Mouse (Mus musculus) adrenal gland, postnatal 25 days (tissue): ENCODE data around the gene Selenom. TPM values are rescaled to one million over a fixed set of nuclear protein-coding genes. Genes with fewer than 3 reads are reported as not detected.

ENCODE experiments used
- DNase-seq: peaks from one replicate; pipeline ENCODE4 v3.0.0; 2021; ENCODE audit warnings: mixed read lengths
- long read RNA-seq: library from polyadenylated mRNA; stranded (forward); transcript quantifications from one replicate; pipeline ENCODE4 v2.0.0, GENCODE M21; 2021
- total RNA-seq: library from RNA; stranded (reverse); gene quantifications from 2 replicates; pipeline ENCODE4 v1.2.3, GENCODE M21; 2021

Selenom gene
- 16.5 and 32.2 TPM in 2 replicates for total RNA-seq
- long read RNA-seq, transcript Selenom-201 (5 exons, 707 nt), result major isoform, 18 of 20 reads
- long read RNA-seq, partial matches to known transcripts, result 1 of 20 reads
- long read RNA-seq, other reads (novel, unspliced or antisense), result 1 of 20 reads

GRCm38 (mm10) chr11:3514529-3515054 is at the start of gene Selenom:
Gene Selenom, plus strand, starts transcription at chr11:3514684.
- DNase-seq, result peak; percentile 84

GRCm38 (mm10) chr11:3471448-3471850 is 43.0 kb upstream of the Selenom start:
- DNase-seq, result no peak

- peak; percentile 91 for DNase-seq
Measured at GRCm38 (mm10) chr11:3472484-3472883, 42.0 kb upstream of the Selenom start.

GRCm38 (mm10) chr11:3474480-3475115 is 39.9 kb upstream of the Selenom start:
- peak; percentile 38 for DNase-seq

GRCm38 (mm10) chr11:3475489-3475888 is 39.0 kb upstream of the Selenom start:
- no peak for DNase-seq

GRCm38 (mm10) chr11:3483980-3484642 is 30.4 kb upstream of the Selenom start:
- no peak for DNase-seq

GRCm38 (mm10) chr11:3486349-3486748 is 28.1 kb upstream of the Selenom start:
- DNase-seq, result no peak

GRCm38 (mm10) chr11:3487952-3488570 is 26.4 kb upstream of the Selenom start, which contains the start of gene Pla2g3:
Gene Pla2g3, plus strand, starts transcription at chr11:3488284.
- DNase-seq, result no peak

GRCm38 (mm10) chr11:3489036-3489435 is 25.4 kb upstream of the Selenom start:
- DNase-seq, result no peak

GRCm38 (mm10) chr11:3492748-3493147 is 21.7 kb upstream of the Selenom start:
- DNase-seq, result no peak

GRCm38 (mm10) chr11:3494857-3495256 is 19.6 kb upstream of the Selenom start:
- DNase-seq, result no peak

- DNase-seq, result no peak
Measured at GRCm38 (mm10) chr11:3495496-3495895, 19.0 kb upstream of the Selenom start.

- DNase-seq, result no peak
Measured at GRCm38 (mm10) chr11:3496756-3497155, 17.7 kb upstream of the Selenom start.

GRCm38 (mm10) chr11:3497296-3497695 is 17.2 kb upstream of the Selenom start:
- no peak for DNase-seq

GRCm38 (mm10) chr11:3502057-3502456 is 12.4 kb upstream of the Selenom start:
- DNase-seq, result no peak

GRCm38 (mm10) chr11:3502459-3503072 is 11.9 kb upstream of the Selenom start:
- no peak for DNase-seq

GRCm38 (mm10) chr11:3503755-3504693 is 10.5 kb upstream of the Selenom start:
- DNase-seq, result no peak

GRCm38 (mm10) chr11:3508226-3508625 is 6.3 kb upstream of the Selenom start:
- DNase-seq, result no peak

GRCm38 (mm10) chr11:3509181-3510085 is 5.1 kb upstream of the Selenom start:
- DNase-seq, result no peak

- no peak for DNase-seq
Measured at GRCm38 (mm10) chr11:3510321-3510720, 4.2 kb upstream of the Selenom start.
